In genomic region chr4:76438496-76439079, GRCm38 (mm10) we compare ENCODE assay signal across 19 mouse cellular contexts.
A peak's percentile ranks its signal among the peaks of the same experiment; 100 is the strongest.
DNase-seq lines count a peak whose midpoint lies in the region; ATAC-seq lines count a peak whose summit lies in the region.
"Had no signal": no experiment of that assay in that cellular context is flagged by ENCODE, and none has a peak within 500 bp of the region (broad histone marks: within the 10 kb centered on the region; RNA-seq: fewer than 3 reads in every experiment).

No protein-coding gene starts in this region.

- H3K9me3 ChIP-seq in forebrain, embryonic 15.5 days, result no peaks in the 10 kb centered on the region
- no peaks in the 10 kb centered on the region for H3K9me3 ChIP-seq in forebrain, embryonic 11.5 days (ENCODE audit: control insufficient read depth, low read length)
- no peaks in the 10 kb centered on the region for H3K9me3 ChIP-seq in neural tube, embryonic 12.5 days
- no peaks in the 10 kb centered on the region for H3K9me3 ChIP-seq in hindbrain, embryonic 15.5 days
- H3K9me3 ChIP-seq in neural tube, embryonic 15.5 days (replicated peaks), result no peaks in the 10 kb centered on the region
- H3K9me3 ChIP-seq: embryonic facial prominence, embryonic 12.5 days; heart, embryonic 10.5 days; limb, embryonic 15.5 days; liver, embryonic 15.5 days had no signal

- ATAC-seq in forebrain, embryonic 15.5 days (replicated peaks), result peak; percentile 56
- no peak for ATAC-seq in forebrain, embryonic 11.5 days (replicated peaks; ENCODE audit: low FRiP score)
- ATAC-seq in neural tube, embryonic 12.5 days (ENCODE audit: low FRiP score, low read depth), result 0 out of 2 replicates have a peak, but pooled peaks have one; percentile 29
- no peak; the same call in 1 of the 2 replicates for ATAC-seq in hindbrain, embryonic 15.5 days (ENCODE audit: low FRiP score, low read depth)
- 0 out of 2 replicates have a peak, but pooled peaks have one; percentile 32 for ATAC-seq in neural tube, embryonic 15.5 days (ENCODE audit: low FRiP score)
- ATAC-seq: lung, postnatal 0 days had no signal

- no peak overlapping the region for H3K27ac ChIP-seq in forebrain, embryonic 15.5 days (replicated peaks)
- no peak overlapping the region for H3K27ac ChIP-seq in forebrain, embryonic 11.5 days (ENCODE audit: low read depth, low read length)
- no peak overlapping the region for H3K27ac ChIP-seq in neural tube, embryonic 12.5 days
- H3K27ac ChIP-seq in hindbrain, embryonic 15.5 days (replicated peaks), result peak overlapping the region; percentile 38; the same call in 1 of the 2 replicates
- peak overlapping the region; percentile 37; the same call in 1 of the 2 replicates for H3K27ac ChIP-seq in neural tube, embryonic 15.5 days (replicated peaks)
- H3K27ac ChIP-seq: embryonic facial prominence, embryonic 12.5 days; heart, embryonic 10.5 days; limb, embryonic 15.5 days; liver, embryonic 15.5 days had no signal

- no peak for DNase-seq in forebrain, embryonic 11.5 days (ENCODE audit: low spot score)
- no peak for DNase-seq in neural tube, embryonic 10.5 days (ENCODE audit: extremely low spot score, low spot score)
- DNase-seq in gastrocnemius, postnatal 10 days, result no peak
- no peak for DNase-seq in adrenal gland, postnatal 14 days
- DNase-seq: B cell, adult 2 months; cerebellum, adult 2 months; kidney, adult 2 months; kidney, postnatal 10 days; right cerebral cortex, postnatal 4 days; thymus, postnatal 14 days had no signal

- no peak overlapping the region for H3K4me3 ChIP-seq in forebrain, embryonic 15.5 days
- no peak overlapping the region for H3K4me3 ChIP-seq in forebrain, embryonic 11.5 days (ENCODE audit: low read depth, low read length)
- no peak overlapping the region for H3K4me3 ChIP-seq in neural tube, embryonic 12.5 days
- no peak overlapping the region for H3K4me3 ChIP-seq in hindbrain, embryonic 15.5 days
- no peak overlapping the region for H3K4me3 ChIP-seq in neural tube, embryonic 15.5 days (replicated peaks)
- H3K4me3 ChIP-seq: embryonic facial prominence, embryonic 12.5 days; heart, embryonic 10.5 days; limb, embryonic 15.5 days; liver, embryonic 15.5 days had no signal

- H3K27me3 ChIP-seq in forebrain, embryonic 15.5 days, result no peaks in the 10 kb centered on the region
- H3K27me3 ChIP-seq in forebrain, embryonic 11.5 days (ENCODE audit: control insufficient read depth, insufficient read depth, low read length), result no peaks in the 10 kb centered on the region
- no peaks in the 10 kb centered on the region for H3K27me3 ChIP-seq in neural tube, embryonic 12.5 days (replicated peaks)
- H3K27me3 ChIP-seq in hindbrain, embryonic 15.5 days, result no peaks in the 10 kb centered on the region
- H3K27me3 ChIP-seq in neural tube, embryonic 15.5 days (replicated peaks), result no peaks in the 10 kb centered on the region
- H3K27me3 ChIP-seq: embryonic facial prominence, embryonic 12.5 days; limb, embryonic 15.5 days; liver, embryonic 15.5 days had no signal

- H3K36me3 ChIP-seq in forebrain, embryonic 15.5 days, result no peaks in the 10 kb centered on the region
- H3K36me3 ChIP-seq in forebrain, embryonic 11.5 days (ENCODE audit: control insufficient read depth, insufficient read depth, low read length), result no peaks in the 10 kb centered on the region
- H3K36me3 ChIP-seq in neural tube, embryonic 12.5 days, result no peaks in the 10 kb centered on the region
- H3K36me3 ChIP-seq in hindbrain, embryonic 15.5 days, result no peaks in the 10 kb centered on the region
- no peaks in the 10 kb centered on the region for H3K36me3 ChIP-seq in neural tube, embryonic 15.5 days
- H3K36me3 ChIP-seq: embryonic facial prominence, embryonic 12.5 days; heart, embryonic 10.5 days; limb, embryonic 15.5 days; liver, embryonic 15.5 days had no signal

- no peak overlapping the region for H3K4me2 ChIP-seq in forebrain, embryonic 15.5 days (replicated peaks)
- no peak overlapping the region for H3K4me2 ChIP-seq in forebrain, embryonic 11.5 days (ENCODE audit: low read depth, low read length, severe bottlenecking)
- no peak overlapping the region for H3K4me2 ChIP-seq in neural tube, embryonic 12.5 days (replicated peaks)
- H3K4me2 ChIP-seq in hindbrain, embryonic 15.5 days, result no peak overlapping the region
- H3K4me2 ChIP-seq in neural tube, embryonic 15.5 days, result peak overlapping the region; percentile 0
- H3K4me2 ChIP-seq: embryonic facial prominence, embryonic 12.5 days; limb, embryonic 15.5 days; liver, embryonic 15.5 days had no signal

- 45% methylated on average over 6 of the region's 6 CpGs for WGBS in forebrain, embryonic 15.5 days
- 91% methylated on average over 6 of the region's 6 CpGs for WGBS in forebrain, embryonic 11.5 days
- WGBS in neural tube, embryonic 12.5 days, result 49% methylated on average over 6 of the region's 6 CpGs
- 36% methylated on average over 6 of the region's 6 CpGs for WGBS in hindbrain, embryonic 15.5 days
- WGBS in neural tube, embryonic 15.5 days, result 33% methylated on average over 6 of the region's 6 CpGs

- H3K4me1 ChIP-seq in forebrain, embryonic 15.5 days, result peaks cover 41% of the 10 kb centered on the region
- H3K4me1 ChIP-seq in forebrain, embryonic 11.5 days (replicated peaks; ENCODE audit: control insufficient read depth, insufficient read depth, low read length), result no peaks in the 10 kb centered on the region
- H3K4me1 ChIP-seq in neural tube, embryonic 12.5 days, result peaks cover 29% of the 10 kb centered on the region
- peaks cover 47% of the 10 kb centered on the region for H3K4me1 ChIP-seq in hindbrain, embryonic 15.5 days (replicated peaks)
- H3K4me1 ChIP-seq in neural tube, embryonic 15.5 days, result peaks cover 44% of the 10 kb centered on the region
- H3K4me1 ChIP-seq: liver, embryonic 15.5 days had no signal

- no peak overlapping the region for H3K9ac ChIP-seq in forebrain, embryonic 15.5 days (replicated peaks)
- H3K9ac ChIP-seq in forebrain, embryonic 11.5 days (ENCODE audit: low read length), result no peak overlapping the region
- no peak overlapping the region for H3K9ac ChIP-seq in neural tube, embryonic 12.5 days
- H3K9ac ChIP-seq in hindbrain, embryonic 15.5 days, result no peak overlapping the region
- no peak overlapping the region for H3K9ac ChIP-seq in neural tube, embryonic 15.5 days (replicated peaks)
- H3K9ac ChIP-seq: embryonic facial prominence, embryonic 12.5 days; limb, embryonic 15.5 days; liver, embryonic 15.5 days had no signal

Comparison
In these comparisons a context has a peak if more than half of its experiments do, and no peak if none do; other contexts are left out.
1. ATAC-seq: peak in forebrain, embryonic 15.5 days (single experiment), neural tube, embryonic 12.5 days (single experiment) and neural tube, embryonic 15.5 days (single experiment); none in forebrain, embryonic 11.5 days (single experiment) and hindbrain, embryonic 15.5 days (single experiment).
2. H3K27ac ChIP-seq: peak in hindbrain, embryonic 15.5 days (single experiment) and neural tube, embryonic 15.5 days (single experiment); none in forebrain, embryonic 15.5 days (single experiment), forebrain, embryonic 11.5 days (single experiment) and neural tube, embryonic 12.5 days (single experiment).